Mouse (Mus musculus): ENCODE results near the gene Rpl14. TPM values are rescaled to one million over a fixed set of nuclear protein-coding genes. Genes with fewer than 3 reads are reported as not detected.
"Not testable (repeated sequence)": the region's sequence is repeated elsewhere in the genome, so short reads cannot be mapped to it uniquely, and the experiment has no call there.

The Rpl14 gene
- polyA plus RNA-seq (2014; fragmentation: Nextera tagmentation; extraction: Ambion mirVana), result 1,001 and 1,027 TPM in 2 replicates

DNA sequence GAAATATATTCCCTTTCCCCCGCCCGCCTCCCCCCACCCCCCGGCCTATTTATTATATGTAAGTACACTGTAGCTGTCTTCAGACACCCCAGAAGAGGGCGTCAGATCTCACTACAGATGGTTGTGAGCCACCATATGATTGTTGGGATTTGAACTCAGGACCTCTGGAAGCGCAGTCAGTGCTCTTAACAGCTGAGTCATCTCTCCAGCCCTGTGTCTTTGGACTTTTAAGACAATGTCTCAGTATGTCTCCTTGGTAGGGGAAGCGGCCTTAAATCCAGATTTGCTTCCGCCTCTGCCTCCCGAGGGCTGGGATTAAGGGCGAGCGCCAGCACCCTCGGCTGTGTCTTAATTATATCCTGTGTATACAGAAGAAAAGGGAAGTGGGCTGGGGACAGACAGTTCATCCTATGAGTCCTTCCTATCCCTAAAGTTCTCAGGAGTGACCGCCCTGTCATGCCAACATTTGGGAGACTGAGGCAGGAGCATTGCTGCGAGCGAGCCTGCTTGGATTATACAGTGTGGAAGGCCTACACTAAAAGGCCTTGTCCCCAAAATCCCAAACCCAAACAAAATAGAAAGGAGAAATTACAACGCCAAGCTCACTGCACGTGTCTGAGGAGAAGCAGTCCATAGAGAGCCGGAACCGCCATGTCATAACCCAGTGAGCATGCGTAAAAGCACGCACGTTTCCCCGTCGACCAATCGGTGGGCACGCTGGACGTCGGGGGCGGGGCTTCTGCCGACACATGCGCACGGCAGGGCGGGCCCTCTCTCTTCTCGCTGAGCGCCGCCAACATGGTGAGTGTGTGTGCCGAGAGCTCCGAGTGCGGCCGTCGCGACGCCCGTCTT is at the start of gene Rpl14:
Gene Rpl14, plus strand, starts transcription at position 704 of the 852 bp plus-strand sequence.
- WGBS, result 5% methylated on average over 43 of the region's 43 CpGs
- peak; percentile 99 for DNase-seq
- peak within 1 kb of the TSS; percentile 87 for H3K4me3 ChIP-seq (ENCODE audit: low read depth, low read length)
- TF ChIP-seq CTCF (IDR thresholded peaks at IDR 0.05; ENCODE audit: low read depth), result no peak
- no peaks in the 10 kb centered on the region for H3K27me3 ChIP-seq (ENCODE audit: insufficient read depth, low read length)
- H3K36me3 ChIP-seq (ENCODE audit: insufficient read depth), result peaks cover 39% of the 10 kb centered on the region
- H3K4me2 ChIP-seq, result peak within 1 kb of the TSS; percentile 96
- no peaks in the 10 kb centered on the region for H3K4me1 ChIP-seq (ENCODE audit: insufficient read depth)
- peak within 1 kb of the TSS; percentile 86 for H3K27ac ChIP-seq (ENCODE audit: low read depth)
- peak; percentile 97 for ATAC-seq (ENCODE audit: insufficient read depth)
- peak within 1 kb of the TSS; percentile 93 for H3K9ac ChIP-seq
- H3K9me3 ChIP-seq (ENCODE audit: low read depth, low read length), result no peaks in the 10 kb centered on the region

GRCm38 (mm10) chr9:120527270-120527669 is 44.0 kb upstream of the Rpl14 start:
- no peak for TF ChIP-seq CTCF (IDR thresholded peaks at IDR 0.05; ENCODE audit: low read depth)
- Histone ChIP-seq H3K27ac (ENCODE audit: low read depth) (no peak overlapping the region), H3K4me3 (ENCODE audit: low read depth, low read length) (no peak overlapping the region), H3K4me2 (no peak overlapping the region), H3K27me3 (ENCODE audit: insufficient read depth, low read length) (no peaks in the 10 kb centered on the region), H3K9ac (no peak overlapping the region), H3K36me3 (ENCODE audit: insufficient read depth) (no peaks in the 10 kb centered on the region), H3K4me1 (ENCODE audit: insufficient read depth) (no peaks in the 10 kb centered on the region), H3K9me3 (ENCODE audit: low read depth, low read length) (no peaks in the 10 kb centered on the region)
- DNase-seq (no peak), ATAC-seq (ENCODE audit: insufficient read depth) (no peak)
- WGBS, result 73% methylated on average over 4 of the region's 4 CpGs

DNA sequence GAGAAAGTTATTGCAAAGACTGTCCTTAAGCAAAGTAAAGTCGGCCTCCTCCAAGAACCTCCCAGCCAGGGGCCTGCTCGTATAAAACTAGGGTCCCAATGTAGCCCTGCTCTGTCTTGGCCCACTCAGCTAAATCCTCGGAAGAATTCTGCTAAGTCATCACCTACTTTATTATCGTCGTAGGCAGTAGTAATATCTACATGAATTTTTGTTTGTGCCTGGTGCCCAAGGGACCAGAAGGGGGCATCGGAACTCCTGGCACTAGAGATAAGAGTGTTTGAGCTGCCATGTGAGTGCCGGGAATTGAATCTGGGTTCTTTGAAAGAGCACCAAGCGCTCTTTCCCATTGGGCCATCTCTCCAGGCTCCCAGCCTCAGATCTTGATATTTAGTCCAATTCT is 43.3 kb upstream of the Rpl14 start:
- H3K4me3 ChIP-seq (ENCODE audit: low read depth, low read length), result no peak overlapping the region
- H3K36me3 ChIP-seq (ENCODE audit: insufficient read depth), result no peaks in the 10 kb centered on the region
- DNase-seq (no peak), ATAC-seq (ENCODE audit: insufficient read depth) (no peak)
- 84% methylated on average over 8 of the region's 8 CpGs for WGBS
- no peaks in the 10 kb centered on the region for H3K9me3 ChIP-seq (ENCODE audit: low read depth, low read length)
- TF ChIP-seq CTCF (IDR thresholded peaks at IDR 0.05; ENCODE audit: low read depth), result no peak
- no peak overlapping the region for H3K9ac ChIP-seq
- H3K27me3 ChIP-seq (ENCODE audit: insufficient read depth, low read length), result no peaks in the 10 kb centered on the region
- H3K27ac ChIP-seq (ENCODE audit: low read depth), result no peak overlapping the region
- no peak overlapping the region for H3K4me2 ChIP-seq
- no peaks in the 10 kb centered on the region for H3K4me1 ChIP-seq (ENCODE audit: insufficient read depth)

GRCm38 (mm10) chr9:120528815-120529510 is 42.3 kb upstream of the Rpl14 start:
- Histone ChIP-seq H3K4me3 (ENCODE audit: low read depth, low read length) (no peak overlapping the region), H3K9me3 (ENCODE audit: low read depth, low read length) (no peaks in the 10 kb centered on the region), H3K9ac (no peak overlapping the region), H3K36me3 (ENCODE audit: insufficient read depth) (no peaks in the 10 kb centered on the region), H3K4me1 (ENCODE audit: insufficient read depth) (no peaks in the 10 kb centered on the region), H3K27me3 (ENCODE audit: insufficient read depth, low read length) (no peaks in the 10 kb centered on the region), H3K27ac (ENCODE audit: low read depth) (no peak overlapping the region), H3K4me2 (no peak overlapping the region)
- DNase-seq, result no peak
- no peak for ATAC-seq (ENCODE audit: insufficient read depth)
- no peak for TF ChIP-seq CTCF (IDR thresholded peaks at IDR 0.05; ENCODE audit: low read depth)
- 79% methylated on average over 17 of the region's 17 CpGs for WGBS

GRCm38 (mm10) chr9:120530471-120530870 is 40.8 kb upstream of the Rpl14 start:
- no peak overlapping the region for H3K4me3 ChIP-seq (ENCODE audit: low read depth, low read length)
- 67% methylated on average over 5 of the region's 5 CpGs for WGBS
- H3K4me2 ChIP-seq, result no peak overlapping the region
- ATAC-seq (ENCODE audit: insufficient read depth) (no peak), DNase-seq (no peak)
- no peaks in the 10 kb centered on the region for H3K9me3 ChIP-seq (ENCODE audit: low read depth, low read length)
- H3K9ac ChIP-seq, result no peak overlapping the region
- no peak overlapping the region for H3K27ac ChIP-seq (ENCODE audit: low read depth)
- H3K27me3 ChIP-seq (ENCODE audit: insufficient read depth, low read length), result no peaks in the 10 kb centered on the region
- no peak for TF ChIP-seq CTCF (IDR thresholded peaks at IDR 0.05; ENCODE audit: low read depth)
- no peaks in the 10 kb centered on the region for H3K4me1 ChIP-seq (ENCODE audit: insufficient read depth)
- H3K36me3 ChIP-seq (ENCODE audit: insufficient read depth), result no peaks in the 10 kb centered on the region

GRCm38 (mm10) chr9:120532062-120532461 is 39.2 kb upstream of the Rpl14 start:
- H3K36me3 ChIP-seq (ENCODE audit: insufficient read depth), result no peaks in the 10 kb centered on the region
- TF ChIP-seq CTCF (IDR thresholded peaks at IDR 0.05; ENCODE audit: low read depth), result no peak

GRCm38 (mm10) chr9:120532691-120533090 is 38.6 kb upstream of the Rpl14 start:
- H3K9ac ChIP-seq, result no peak overlapping the region
- H3K4me3 ChIP-seq (ENCODE audit: low read depth, low read length), result no peak overlapping the region
- H3K9me3 ChIP-seq (ENCODE audit: low read depth, low read length), result no peaks in the 10 kb centered on the region
- ATAC-seq (ENCODE audit: insufficient read depth), result no peak
- WGBS, result 81% methylated on average over 6 of the region's 6 CpGs
- no peaks in the 10 kb centered on the region for H3K36me3 ChIP-seq (ENCODE audit: insufficient read depth)
- no peak overlapping the region for H3K27ac ChIP-seq (ENCODE audit: low read depth)
- TF ChIP-seq CTCF (IDR thresholded peaks at IDR 0.05; ENCODE audit: low read depth), result no peak
- H3K4me1 ChIP-seq (ENCODE audit: insufficient read depth), result no peaks in the 10 kb centered on the region
- no peak for DNase-seq
- H3K4me2 ChIP-seq, result no peak overlapping the region
- H3K27me3 ChIP-seq (ENCODE audit: insufficient read depth, low read length), result no peaks in the 10 kb centered on the region

More at GRCm38 (mm10) chr9:120532062-120532461, 39.2 kb upstream of the Rpl14 start:
- no peak for DNase-seq
- no peaks in the 10 kb centered on the region for H3K9me3 ChIP-seq (ENCODE audit: low read depth, low read length)
- WGBS, result 78% methylated on average over 6 of the region's 6 CpGs
- H3K4me1 ChIP-seq (ENCODE audit: insufficient read depth), result no peaks in the 10 kb centered on the region
- H3K27me3 ChIP-seq (ENCODE audit: insufficient read depth, low read length), result no peaks in the 10 kb centered on the region
- no peak overlapping the region for H3K4me2 ChIP-seq
- ATAC-seq (ENCODE audit: insufficient read depth), result no peak
- H3K4me3 ChIP-seq (ENCODE audit: low read depth, low read length), result no peak overlapping the region
- H3K27ac ChIP-seq (ENCODE audit: low read depth), result no peak overlapping the region
- H3K9ac ChIP-seq, result no peak overlapping the region

DNA sequence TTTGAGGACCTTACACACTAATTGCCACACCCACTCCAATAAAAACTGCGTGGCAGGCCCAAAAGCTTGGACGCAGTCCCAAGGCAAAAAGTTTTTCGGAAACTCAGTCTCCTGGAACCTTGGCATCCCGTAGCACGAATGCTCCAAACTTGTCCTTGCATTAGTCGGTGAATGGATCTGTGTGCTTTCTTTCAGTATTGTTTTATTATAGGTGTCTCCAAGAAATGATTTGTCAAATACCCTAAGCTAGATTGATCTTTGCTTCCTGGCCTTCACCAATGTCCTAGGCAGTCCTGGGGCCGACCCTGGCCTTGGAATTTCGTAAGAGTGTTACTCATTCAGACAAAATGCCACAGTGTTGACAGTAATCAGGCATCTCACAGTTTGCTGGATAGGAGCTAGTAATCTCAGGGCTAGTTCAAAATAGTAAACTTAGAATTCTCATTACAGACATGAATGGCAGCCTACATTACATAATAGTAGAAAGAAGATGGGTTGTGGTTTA is 37.7 kb upstream of the Rpl14 start:
- H3K9me3 ChIP-seq (ENCODE audit: low read depth, low read length); ATAC-seq (ENCODE audit: insufficient read depth); H3K27ac ChIP-seq (ENCODE audit: low read depth); H3K27me3 ChIP-seq (ENCODE audit: insufficient read depth, low read length); H3K9ac ChIP-seq; H3K4me2 ChIP-seq; H3K4me3 ChIP-seq (ENCODE audit: low read depth, low read length); H3K36me3 ChIP-seq (ENCODE audit: insufficient read depth); DNase-seq; H3K4me1 ChIP-seq (ENCODE audit: insufficient read depth): not testable (repeated sequence)
- WGBS, result 90% methylated on average over 8 of the region's 8 CpGs

All from lung, embryonic 14.5 days (tissue).